Mouse (Mus musculus): Measurements from ENCODE around the gene Asb16.

GRCm38 (mm10) chr11:102320686-102321005, 52.1 kb downstream of the Asb16 start:
- no peak for TF ChIP-seq CTCF (IDR thresholded peaks at IDR 0.05; ENCODE audit: low read depth, low read length)
- no peak for TF ChIP-seq GATA1 (IDR thresholded peaks at IDR 0.05; ENCODE audit: borderline replicate concordance, low read length)
